Mouse (Mus musculus): ENCODE data around the gene Cxcr4.

GRCm38 (mm10) chr1:128622867-128623593 lies 30.9 kb upstream of the Cxcr4 start:
- TF ChIP-seq CTCF (IDR thresholded peaks at IDR 0.05; ENCODE audit: extremely low read depth, insufficient read depth, insufficient read length, insufficient replicate concordance) (no peak), POLR2A (IDR thresholded peaks at IDR 0.05; ENCODE audit: low read depth, low read length) (no peak)
